Mouse (Mus musculus) heart, adult 18-20 months (tissue): ENCODE results near the gene Angptl8. TPM values are rescaled to one million over a fixed set of nuclear protein-coding genes. Genes with fewer than 3 reads are reported as not detected.
A peak's percentile ranks its signal among the peaks of the same experiment; 100 is the strongest.
"Not testable (repeated sequence)": the region's sequence is repeated elsewhere in the genome, so short reads cannot be mapped to it uniquely, and the experiment has no call there.

ENCODE experiments used
- DNase-seq, 2 experiments: peaks; one replicate each; pipeline ENCODE4 v3.0.0; 2021 to 2022; ENCODE audit warnings: mixed read lengths in 1 of 2
- total RNA-seq, 2 experiments: library from RNA; stranded (reverse); gene quantifications; 2 replicates each; pipeline ENCODE4 v1.2.3; 2021

The Angptl8 gene
- total RNA-seq, 2 experiments from 2014 or later: 0.69 TPM; not detected in 1

DNA sequence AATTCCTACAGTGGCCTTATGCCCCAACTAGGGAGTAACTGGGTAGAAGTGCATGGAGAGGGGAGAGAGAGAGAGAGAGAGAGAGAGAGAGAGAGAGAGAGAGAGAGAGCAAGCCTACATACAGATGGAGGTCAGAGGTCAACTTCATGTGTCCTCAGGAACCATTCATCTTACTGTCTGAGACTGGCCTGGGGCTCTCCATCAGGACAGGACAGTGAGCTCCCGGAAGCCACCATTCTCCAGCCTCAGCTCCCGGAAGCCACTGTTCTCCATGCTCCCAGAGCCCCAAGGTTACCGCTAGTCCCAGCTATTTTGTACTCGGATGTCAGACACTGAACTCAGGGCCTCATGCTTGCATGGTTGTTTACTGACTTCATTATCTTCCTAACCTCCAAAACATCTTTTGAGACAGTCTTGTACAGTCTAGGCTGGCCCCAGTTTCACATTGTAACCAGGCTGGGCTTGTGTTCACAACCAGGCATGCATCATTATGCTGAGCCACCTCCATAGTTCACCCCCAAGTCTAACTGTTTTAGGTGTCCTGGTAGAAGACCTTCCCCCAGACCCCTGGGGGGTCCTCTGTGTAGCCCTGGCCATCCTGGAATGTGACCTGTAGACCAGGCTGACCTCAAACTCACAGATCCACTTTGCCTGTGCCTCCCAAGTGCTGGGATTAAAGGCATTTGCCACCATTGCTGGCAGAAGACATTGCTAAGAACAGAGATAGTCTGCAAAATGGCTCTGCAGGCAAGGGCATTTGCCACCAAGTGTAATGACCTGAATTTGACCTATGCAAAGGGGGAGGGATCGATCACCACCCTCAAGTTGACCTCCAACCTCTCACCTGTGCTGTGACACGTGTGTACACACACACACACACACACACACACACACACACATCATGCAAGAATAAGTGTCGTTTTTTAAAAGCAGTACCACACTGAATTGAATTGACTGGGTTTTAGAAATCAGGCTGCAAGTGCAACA, 14.7 kb downstream of the Angptl8 start:
- DNase-seq: no peak

DNA sequence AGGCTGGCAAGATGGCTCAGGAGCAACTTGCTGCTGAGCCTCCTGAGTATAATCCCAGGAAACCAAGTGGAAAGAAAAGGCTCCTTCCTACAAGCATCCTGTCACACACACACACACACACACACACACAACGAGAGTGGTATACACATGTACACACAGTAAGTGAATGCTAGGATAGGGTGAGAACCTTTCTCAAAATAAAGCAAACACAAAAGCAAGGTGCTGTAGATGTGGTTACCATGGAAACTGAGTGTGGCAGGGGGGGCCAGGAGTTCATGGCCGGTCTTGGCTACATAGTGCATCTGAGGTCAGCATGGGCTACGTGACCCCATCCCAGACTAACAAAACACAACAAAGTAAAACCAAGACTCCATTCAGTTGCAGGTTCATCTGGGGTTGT, 15.8 kb downstream of the Angptl8 start:
- no peak for DNase-seq

DNA sequence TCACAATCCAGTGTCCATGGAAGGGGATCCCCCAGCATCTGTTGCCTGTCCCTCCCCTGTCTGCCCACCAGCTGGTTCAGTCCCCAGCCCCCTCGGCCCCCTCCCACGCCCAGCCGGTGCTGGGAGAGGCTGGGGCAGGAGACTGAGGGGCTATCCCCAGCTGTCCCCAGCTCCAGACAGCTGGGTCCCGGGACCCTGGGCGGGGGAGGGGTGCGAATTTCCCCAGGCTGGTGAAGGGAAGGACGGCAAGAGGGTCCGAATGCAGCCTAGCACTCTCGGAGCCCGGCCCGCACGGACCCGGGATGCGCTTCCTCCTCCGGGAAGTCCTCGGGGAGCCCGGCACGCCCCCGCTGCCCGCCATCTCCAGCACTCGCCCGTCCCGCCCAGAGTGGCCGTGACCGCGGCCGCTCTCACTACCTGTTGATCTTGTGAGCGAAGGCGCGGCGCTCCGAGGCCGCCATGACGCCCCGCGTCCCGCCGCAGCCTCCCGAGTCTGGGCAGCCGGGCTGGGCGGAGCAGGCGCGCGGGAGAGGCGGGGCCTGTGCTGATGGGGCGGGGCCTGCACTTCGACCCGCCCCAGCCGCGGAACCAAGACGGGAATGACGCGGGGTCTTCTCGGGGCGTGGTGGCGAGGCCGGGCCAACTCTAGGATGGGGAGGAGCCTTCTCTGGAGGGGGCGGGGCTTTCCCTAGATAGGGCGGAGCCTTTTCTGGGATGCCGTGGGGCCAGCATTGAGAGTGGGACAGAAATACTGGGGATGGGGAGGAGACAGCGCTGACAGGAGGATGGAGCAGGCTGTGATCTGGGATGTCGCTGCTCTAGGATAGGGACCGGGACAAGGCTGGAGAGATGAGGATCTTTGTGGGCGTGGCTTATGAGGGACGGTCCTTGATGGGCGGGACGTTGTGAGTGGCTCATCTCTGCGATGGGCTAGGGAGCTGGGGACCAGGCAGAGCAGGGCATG, 17.1 kb downstream of the Angptl8 start, which contains the start of gene Dock6:
TSS of gene Dock6 (minus strand) at position 508 of the 964 bp plus-strand sequence.
- DNase-seq: peak; percentile 88 to 90

DNA sequence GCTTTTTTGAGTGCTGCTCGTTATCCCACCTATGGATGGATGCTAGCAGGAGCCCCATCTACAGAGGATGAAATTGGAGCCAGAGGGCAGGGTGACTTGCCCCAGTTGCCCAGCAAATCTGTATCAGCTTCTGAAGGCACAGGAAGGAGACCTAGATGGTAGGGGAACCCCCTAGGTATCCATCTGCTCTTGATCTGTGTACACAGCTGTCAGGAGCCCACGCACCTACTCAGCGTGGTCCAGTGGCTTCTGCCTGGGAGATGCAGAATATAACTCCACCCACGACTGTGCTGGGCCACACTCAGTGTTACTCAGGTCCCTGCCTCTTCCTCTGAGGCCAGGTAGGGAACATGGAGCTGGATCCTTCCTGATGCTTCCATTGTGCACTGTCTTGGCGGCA, 18.7 kb downstream of the Angptl8 start:
- no peak for DNase-seq

- DNase-seq: no peak
Measured at GRCm38 (mm10) chr9:21854894-21855293, 19.6 kb downstream of the Angptl8 start.

- no peak for DNase-seq
Measured at GRCm38 (mm10) chr9:21857501-21857900, 22.2 kb downstream of the Angptl8 start.

DNA sequence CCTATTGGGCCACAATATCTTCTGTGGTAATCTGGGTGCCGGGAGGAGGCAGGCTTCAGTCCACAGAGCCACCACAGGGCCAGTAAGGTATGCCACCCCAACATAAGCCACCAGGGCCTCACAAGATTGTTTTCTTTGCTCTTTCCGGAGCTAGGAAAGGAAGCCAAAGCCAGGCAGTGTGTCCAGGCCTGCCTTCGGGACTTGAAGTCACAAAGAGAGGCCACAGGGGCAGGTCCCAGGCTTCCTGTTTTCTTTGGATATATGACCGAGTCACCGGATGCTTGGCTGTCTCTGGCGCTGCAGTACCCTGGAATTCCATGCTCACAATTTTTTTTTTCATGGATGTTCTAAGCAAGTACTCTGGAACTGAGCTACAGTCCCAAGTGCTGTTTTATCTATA, 22.8 kb downstream of the Angptl8 start:
- peak; percentile 73 to 91 for DNase-seq

DNA sequence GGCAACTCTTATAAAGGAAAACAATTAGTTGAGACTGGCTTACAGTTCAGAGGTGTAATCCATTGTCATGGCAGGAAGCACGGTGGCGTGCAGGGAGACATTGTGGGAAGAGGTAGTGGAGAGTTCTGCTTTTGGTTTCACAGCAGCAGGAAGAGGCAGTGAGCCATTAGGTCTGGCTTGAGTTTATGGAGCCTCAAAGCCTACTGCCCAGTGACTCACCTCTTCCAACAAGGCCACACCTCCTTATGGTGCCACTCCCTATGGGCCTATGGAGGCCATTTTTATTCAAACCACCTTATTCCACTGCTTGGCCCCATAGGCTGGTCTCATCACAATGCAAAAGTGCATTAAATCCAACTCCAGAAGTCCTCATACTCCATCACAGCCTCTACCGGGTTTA, 24.3 kb downstream of the Angptl8 start:
- no peak for DNase-seq

- not testable (repeated sequence) for DNase-seq
Measured at GRCm38 (mm10) chr9:21860349-21860748, 25.0 kb downstream of the Angptl8 start.

DNA sequence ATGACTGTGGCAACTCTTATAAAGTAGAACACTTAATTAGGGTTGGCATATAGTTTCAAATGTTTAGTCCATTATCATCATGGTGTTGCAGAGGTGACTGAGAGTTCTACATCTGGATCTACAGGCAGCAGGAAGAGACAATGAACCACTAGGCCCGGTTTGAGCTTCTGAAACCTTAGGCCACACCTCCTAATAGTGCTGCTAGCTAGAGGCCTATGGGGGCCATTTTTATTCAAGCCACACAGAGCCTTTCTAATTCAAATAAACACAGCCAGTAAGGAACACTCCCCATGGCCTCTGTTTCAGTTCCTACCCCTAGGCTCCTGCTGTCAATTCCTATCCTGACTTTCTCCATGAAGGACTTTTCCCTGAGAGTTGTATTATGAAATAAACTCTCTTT, 26.9 kb downstream of the Angptl8 start:
- no peak for DNase-seq

GRCm38 (mm10) chr9:21865673-21866398, 30.5 kb downstream of the Angptl8 start:
- no peak for DNase-seq

DNA sequence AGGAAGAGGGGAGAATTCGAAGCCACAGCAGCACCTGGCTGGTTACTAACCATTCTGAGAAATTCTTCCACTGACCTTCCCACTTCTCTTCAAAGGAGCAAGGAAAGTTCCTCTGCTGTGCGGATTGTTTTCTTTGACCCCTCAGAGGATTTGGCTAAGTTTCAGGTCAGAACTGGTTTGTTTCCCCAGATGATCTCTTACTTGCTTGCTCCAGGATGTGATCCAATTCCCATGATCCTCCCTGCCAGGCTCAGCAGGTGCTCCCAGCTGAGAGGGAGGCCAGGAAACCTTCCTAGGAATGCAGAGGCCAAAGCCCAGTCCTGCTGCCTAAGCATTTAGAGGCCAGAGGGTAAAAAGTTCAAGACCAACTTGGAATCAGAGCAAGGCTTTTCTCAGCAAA, 31.3 kb downstream of the Angptl8 start:
- peak; percentile 58 to 77 for DNase-seq

DNA sequence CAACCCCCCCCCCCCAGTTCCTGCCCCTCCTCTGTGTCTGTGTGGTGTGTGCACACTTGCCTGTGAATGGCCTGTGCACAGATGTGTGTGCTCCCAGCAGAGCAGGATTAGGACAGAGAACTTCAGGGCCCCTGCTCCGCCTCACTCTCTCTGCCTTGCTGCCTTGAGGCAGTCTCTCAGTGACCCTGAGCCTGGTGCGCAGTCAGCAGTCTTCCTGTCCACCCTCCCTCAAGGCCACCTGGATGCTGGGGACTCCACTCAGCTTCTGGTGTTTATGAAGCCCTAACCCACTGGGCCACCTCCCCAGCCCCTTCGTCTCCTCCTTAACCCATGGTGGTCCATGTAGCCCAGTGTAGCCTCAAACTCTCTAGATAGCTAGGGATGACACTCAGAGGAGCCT, 32.4 kb downstream of the Angptl8 start:
- DNase-seq: no peak

DNA sequence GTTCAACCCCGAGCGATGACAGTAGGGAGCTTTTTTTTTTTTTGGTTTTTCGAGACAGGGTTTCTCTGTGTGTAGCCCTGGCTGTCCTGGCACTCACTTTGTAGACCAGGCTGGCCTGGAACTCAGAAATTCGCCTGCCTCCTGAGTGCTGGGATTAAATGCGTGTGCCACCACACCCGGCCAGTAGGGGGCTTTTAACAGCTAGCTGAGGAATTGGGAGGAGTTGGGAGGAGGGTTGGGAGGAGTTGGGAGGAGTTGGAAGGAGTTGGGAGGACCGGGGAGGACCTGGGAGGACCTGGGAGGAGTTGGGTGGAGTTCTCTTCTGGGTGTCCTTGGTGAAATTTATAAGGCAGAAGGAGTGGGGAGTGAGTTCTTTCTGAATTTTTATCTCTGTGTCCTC, 34.0 kb downstream of the Angptl8 start:
- DNase-seq: peak; percentile 80 to 81

GRCm38 (mm10) chr9:21870879-21871524, 35.7 kb downstream of the Angptl8 start:
- peak; percentile 52 to 73 for DNase-seq

- no peak for DNase-seq
Measured at GRCm38 (mm10) chr9:21872204-21872603, 36.9 kb downstream of the Angptl8 start.

GRCm38 (mm10) chr9:21876601-21877000, 41.3 kb downstream of the Angptl8 start:
- no peak for DNase-seq
